Mouse (Mus musculus) urinary bladder, postnatal 10 days (tissue): Measurements from ENCODE around the gene Gm2381.
"Not testable (repeated sequence)": the region's sequence is repeated elsewhere in the genome, so short reads cannot be mapped to it uniquely, and the experiment has no call there.

ENCODE experiments used
- DNase-seq: peaks from one replicate; pipeline ENCODE4 v3.0.0; 2022; ENCODE audit warnings: low spot score

Gene Gm2381

DNA sequence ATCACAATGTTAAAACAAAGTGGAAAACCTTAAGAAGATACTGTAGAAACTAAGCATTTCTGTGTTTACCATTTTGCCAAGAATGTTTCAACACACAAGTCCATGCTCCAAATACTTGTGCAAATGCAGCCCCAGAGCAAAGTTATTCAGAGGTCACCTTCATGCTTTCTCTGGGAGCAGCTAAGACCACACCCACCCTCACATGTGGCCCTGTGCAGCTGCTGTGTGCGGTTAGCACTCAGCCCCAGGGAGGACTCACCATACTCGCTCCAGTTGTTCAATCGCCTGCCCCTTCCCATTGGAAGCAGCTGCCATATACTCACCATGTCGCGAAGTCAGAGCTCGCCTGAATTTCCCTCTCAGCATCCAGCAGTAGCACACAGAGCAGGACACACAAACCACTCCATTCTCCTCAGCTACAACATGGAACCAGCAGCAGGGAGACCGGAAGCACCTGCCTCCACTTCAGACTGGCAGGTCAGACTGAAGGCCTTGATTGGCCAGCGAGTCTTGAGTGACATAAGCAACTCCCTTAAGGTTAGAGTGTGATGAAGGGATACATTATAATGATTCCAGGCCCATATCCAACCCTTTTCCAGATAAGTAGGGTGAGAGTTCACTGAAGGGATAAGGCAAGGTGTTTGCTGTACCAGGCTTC lies at the start of gene Gm2381:
TSS of gene Gm2381 (minus strand) at position 434 of the 658 bp plus-strand sequence.
- not testable (repeated sequence) for DNase-seq

GRCm38 (mm10) chr7:42898067-42898466 lies 31.0 kb upstream of the Gm2381 start:
- DNase-seq, result not testable (repeated sequence)

DNA sequence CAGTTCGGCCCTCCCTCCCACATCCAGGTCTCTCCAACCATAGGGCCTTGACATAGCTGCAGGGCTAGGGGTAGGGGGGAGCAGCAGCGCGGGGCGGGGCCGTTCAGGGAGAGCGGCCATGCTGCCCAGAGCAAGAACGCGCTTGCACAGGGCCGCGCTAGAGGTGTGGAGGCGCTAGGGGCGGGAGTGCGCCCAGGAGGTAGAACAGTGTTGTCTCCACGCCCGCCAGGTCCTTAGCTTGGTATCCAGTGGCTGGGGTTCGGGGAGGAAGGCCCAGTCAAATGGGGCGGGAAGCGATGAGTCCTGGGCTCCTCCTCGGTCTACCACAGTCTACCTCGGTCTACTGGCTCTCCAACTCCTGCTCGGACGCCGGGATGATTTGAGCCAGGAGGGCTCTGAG lies 11.1 kb upstream of the Gm2381 start:
- DNase-seq, result no peak

DNA sequence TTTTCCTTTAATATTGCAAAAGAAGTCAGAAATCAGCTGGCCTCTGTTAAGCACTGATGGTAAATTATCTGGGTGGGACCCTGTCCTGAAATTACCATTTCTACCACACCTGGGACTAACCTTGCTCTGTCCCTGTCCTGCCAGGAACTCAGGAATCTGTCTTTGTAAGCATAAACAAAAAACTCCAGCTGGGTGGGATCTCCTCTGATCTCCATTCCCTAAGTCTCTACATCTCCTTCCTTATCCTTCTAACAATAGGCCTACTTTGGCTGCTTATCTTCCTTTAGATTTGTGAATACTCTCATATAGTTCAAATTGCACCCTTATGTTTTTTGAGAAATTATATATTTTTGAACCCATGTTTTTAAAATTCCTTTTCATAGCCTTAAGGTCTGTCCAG lies 28.7 kb downstream of the Gm2381 start:
- DNase-seq, result not testable (repeated sequence)

- no peak for DNase-seq
Measured at GRCm38 (mm10) chr7:42832221-42832620, 34.8 kb downstream of the Gm2381 start.

DNA sequence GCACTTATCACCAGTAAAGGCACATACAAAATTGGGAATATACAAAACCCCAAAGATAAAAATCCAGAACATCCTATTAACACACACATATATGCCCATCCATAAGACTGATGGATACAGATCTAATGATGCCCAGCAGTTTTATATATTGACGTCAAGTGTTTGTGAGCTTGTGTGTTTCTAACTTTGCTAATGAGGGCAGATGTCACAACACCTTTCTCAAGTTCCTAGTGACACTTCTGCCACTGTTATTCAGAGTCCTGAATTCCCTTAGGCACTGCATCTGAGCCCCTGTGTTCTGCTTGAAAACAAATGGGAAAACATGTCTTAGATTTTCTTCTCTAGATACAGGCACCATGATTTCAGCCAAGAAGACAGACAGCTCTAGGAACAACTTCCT lies 73.6 kb downstream of the Gm2381 start, which contains the start of gene Vmn2r62:
TSS of gene Vmn2r62 (minus strand) at position 101 of the 400 bp plus-strand sequence.
- DNase-seq, result not testable (repeated sequence)
